ENCODE assay signal across 8 mouse cellular contexts in the genomic region with DNA sequence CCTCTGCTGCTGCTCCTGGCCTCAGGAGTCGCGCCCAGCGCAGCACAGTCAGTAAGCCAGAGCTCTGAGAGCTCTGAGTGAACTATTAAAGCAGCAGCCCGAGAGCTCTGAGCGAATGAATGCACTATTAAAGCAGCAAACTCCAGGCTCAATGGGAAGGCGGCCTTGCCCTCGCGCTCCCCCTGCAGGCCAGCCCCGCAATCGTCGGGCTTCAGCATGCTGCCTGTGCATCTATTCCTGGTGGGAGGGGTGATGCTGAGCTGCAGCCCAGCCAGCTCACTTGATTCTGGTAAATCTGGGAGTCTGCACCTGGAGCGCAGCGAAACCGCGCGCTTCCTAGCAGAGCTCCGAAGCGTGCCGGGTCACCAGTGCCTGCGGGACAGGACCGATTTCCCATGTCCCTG. TPM values are rescaled to one million over a fixed set of nuclear protein-coding genes. Genes with fewer than 3 reads are reported as not detected.
DNase-seq lines count a peak whose midpoint lies in the region; ATAC-seq and TF ChIP-seq lines count a peak whose summit lies in the region.
"Not testable (repeated sequence)": the region's sequence is repeated elsewhere in the genome, so short reads cannot be mapped to it uniquely, and the experiment has no call there.

No protein-coding gene starts in this region.

- not testable (repeated sequence) for H3K4me1 ChIP-seq in forebrain, embryonic 13.5 days; heart, embryonic 15.5 days (replicated peaks); kidney, postnatal 0 days (replicated peaks; ENCODE audit: insufficient read depth, low read length); limb, embryonic 14.5 days (ENCODE audit: control insufficient read depth, insufficient read depth, low read length); midbrain, embryonic 16.5 days (ENCODE audit: control insufficient read depth, insufficient read depth, low read length); spleen, adult 2 months (ENCODE audit: control insufficient read depth, insufficient read depth, insufficient read length)

- H3K36me3 ChIP-seq in forebrain, embryonic 13.5 days (ENCODE audit: poor library complexity, severe bottlenecking); heart, embryonic 15.5 days; kidney, postnatal 0 days (ENCODE audit: insufficient read depth, low read length); limb, embryonic 14.5 days (ENCODE audit: control insufficient read depth, insufficient read depth, low read length); midbrain, embryonic 16.5 days (ENCODE audit: control insufficient read depth, insufficient read depth, low read length); spleen, adult 2 months (ENCODE audit: control insufficient read depth, insufficient read depth, low read length): not testable (repeated sequence)

- H3K4me2 ChIP-seq in forebrain, embryonic 13.5 days, result peak overlapping the region; percentile 74
- peak overlapping the region; percentile 83 for H3K4me2 ChIP-seq in heart, embryonic 15.5 days
- H3K4me2 ChIP-seq in kidney, postnatal 0 days (ENCODE audit: low read length), result peak overlapping the region; percentile 75
- H3K4me2 ChIP-seq in limb, embryonic 14.5 days (replicated peaks; ENCODE audit: low read depth, low read length, severe bottlenecking), result peak overlapping the region; percentile 63
- H3K4me2 ChIP-seq in midbrain, embryonic 16.5 days (ENCODE audit: low read length), result peak overlapping the region; percentile 74

- 0 out of 2 replicates have a peak, but pooled peaks have one; percentile 16 for TF ChIP-seq POLR2A in limb, embryonic 14.5 days (IDR thresholded peaks at IDR 0.05; ENCODE audit: borderline replicate concordance, extremely low read depth, insufficient read depth, insufficient read length)
- TF ChIP-seq POLR2A in spleen, adult 2 months (IDR thresholded peaks at IDR 0.05; ENCODE audit: low read depth, low read length), result not testable (repeated sequence)

- H3K27ac ChIP-seq in forebrain, embryonic 13.5 days, result peak overlapping the region; percentile 61
- peak overlapping the region; percentile 98 for H3K27ac ChIP-seq in heart, embryonic 15.5 days
- H3K27ac ChIP-seq in kidney, postnatal 0 days, result peak overlapping the region; percentile 98
- peak overlapping the region; percentile 91 for H3K27ac ChIP-seq in limb, embryonic 14.5 days (replicated peaks; ENCODE audit: low read depth, low read length)
- H3K27ac ChIP-seq in midbrain, embryonic 16.5 days (ENCODE audit: low read length), result peak overlapping the region; percentile 55; the same call in 1 of the 2 replicates
- peak overlapping the region; percentile 97 for H3K27ac ChIP-seq in spleen, adult 2 months (ENCODE audit: insufficient read depth, low read length)

- H3K27me3 ChIP-seq in forebrain, embryonic 13.5 days; heart, embryonic 15.5 days; kidney, postnatal 0 days (ENCODE audit: insufficient read depth, low read length); limb, embryonic 14.5 days (ENCODE audit: control insufficient read depth, insufficient read depth, low read length); midbrain, embryonic 16.5 days (ENCODE audit: control insufficient read depth, insufficient read depth, low read depth, low read length); spleen, adult 2 months (ENCODE audit: control insufficient read depth, insufficient read depth, low read length): not testable (repeated sequence)

- TF ChIP-seq CTCF in kidney, postnatal 0 days (IDR thresholded peaks at IDR 0.05; ENCODE audit: low read depth), result peak; percentile 71
- TF ChIP-seq CTCF in spleen, adult 2 months (IDR thresholded peaks at IDR 0.05; ENCODE audit: extremely low read depth, insufficient read depth, insufficient read length, insufficient replicate concordance), result peak; percentile 60; the same call in 1 of the 2 replicates

- ATAC-seq in forebrain, embryonic 13.5 days, result peak; percentile 100
- peak; percentile 100 for ATAC-seq in heart, embryonic 15.5 days (replicated peaks; ENCODE audit: insufficient number of reproducible peaks, insufficient read depth, low FRiP score, low read depth)
- ATAC-seq in kidney, postnatal 0 days (replicated peaks; ENCODE audit: low FRiP score, low read depth), result peak; percentile 100
- ATAC-seq in limb, embryonic 14.5 days (ENCODE audit: low FRiP score, low read depth), result peak; percentile 100
- ATAC-seq in midbrain, embryonic 16.5 days, result peak; percentile 100

- H3K9ac ChIP-seq in forebrain, embryonic 13.5 days, result peak overlapping the region; percentile 59
- peak overlapping the region; percentile 76 for H3K9ac ChIP-seq in heart, embryonic 15.5 days
- H3K9ac ChIP-seq in kidney, postnatal 0 days (ENCODE audit: low read depth, low read length), result peak overlapping the region; percentile 65
- H3K9ac ChIP-seq in limb, embryonic 14.5 days (ENCODE audit: low read depth, low read length, severe bottlenecking), result peak overlapping the region; percentile 68
- peak overlapping the region; percentile 45; the same call in 1 of the 2 replicates for H3K9ac ChIP-seq in midbrain, embryonic 16.5 days (ENCODE audit: low read depth, low read length)

- DNase-seq in 416B (ENCODE audit: low read depth), result peak; percentile 89
- peak; percentile 93 for DNase-seq in cerebellum, adult 11 months
- DNase-seq in kidney, postnatal 0 days (ENCODE audit: low spot score), result peak; percentile 96
- DNase-seq in limb, embryonic 14.5 days (ENCODE audit: low spot score), result peak; percentile 94
- DNase-seq in spleen, adult 2 months (ENCODE audit: low read depth in 1 of 2, low spot score in 2 of 2), result peak; percentile 80 to 81

- not testable (repeated sequence) for H3K9me3 ChIP-seq in forebrain, embryonic 13.5 days (replicated peaks); heart, embryonic 15.5 days (replicated peaks); kidney, postnatal 0 days (replicated peaks; ENCODE audit: low read length); limb, embryonic 14.5 days (ENCODE audit: control insufficient read depth, low read length); midbrain, embryonic 16.5 days (replicated peaks; ENCODE audit: control insufficient read depth, low read length, poor library complexity, severe bottlenecking)

- 0% methylated on average over 21 of the region's 21 CpGs for WGBS in forebrain, embryonic 13.5 days
- WGBS in heart, embryonic 15.5 days, result under 1% methylated on average over 21 of the region's 21 CpGs
- WGBS in kidney, postnatal 0 days, result under 1% methylated on average over 11 of the region's 21 CpGs
- 0% methylated on average over 16 of the region's 21 CpGs for whole genome bisulfite sequencing in limb, embryonic 14.5 days
- WGBS in midbrain, embryonic 16.5 days, result 0% methylated on average over 21 of the region's 21 CpGs
- WGBS in spleen, adult 2 months, result 1% methylated on average over 21 of the region's 21 CpGs

- H3K4me3 ChIP-seq in forebrain, embryonic 13.5 days, result peak overlapping the region; percentile 49
- peak overlapping the region; percentile 70 for H3K4me3 ChIP-seq in heart, embryonic 15.5 days
- peak overlapping the region; percentile 46 for H3K4me3 ChIP-seq in kidney, postnatal 0 days (replicated peaks; ENCODE audit: low read depth, low read length)
- peak overlapping the region; percentile 47 for H3K4me3 ChIP-seq in limb, embryonic 14.5 days (replicated peaks; ENCODE audit: low read length)
- peak overlapping the region; percentile 41 for H3K4me3 ChIP-seq in midbrain, embryonic 16.5 days (ENCODE audit: low read depth, low read length)
- H3K4me3 ChIP-seq in spleen, adult 2 months (ENCODE audit: extremely low read depth, insufficient read depth, insufficient read length), result peak overlapping the region; percentile 83; the same call in 1 of the 2 replicates

RNA-seq across cellular contexts. Expression of gene Gm13283, which starts 2.3 kb away (rescaled TPM):
- polyA plus RNA-seq in forebrain, embryonic 13.5 days (2015; fragmentation: Nextera tagmentation; extraction: Ambion mirVana), result 0.17 TPM in 1 of 2 replicates, not detected in the other
- 0.11 and 0.23 TPM in 2 replicates for polyA plus RNA-seq in heart, embryonic 15.5 days (2015; fragmentation: Nextera tagmentation; extraction: Ambion mirVana)
- 0.49 and 0.71 TPM in 2 replicates for polyA plus RNA-seq in kidney, postnatal 0 days (2015; fragmentation: Nextera tagmentation; extraction: Ambion mirVana)
- polyA plus RNA-seq in limb, embryonic 14.5 days (2012; rRNA removed), result 0.13 and 0.24 TPM in 2 replicates
- 0.21 TPM in 1 of 2 replicates, not detected in the other for polyA plus RNA-seq in limb, embryonic 14.5 days (2014; fragmentation: Nextera tagmentation; extraction: Ambion mirVana)
- polyA plus RNA-seq in midbrain, embryonic 16.5 days (2015; fragmentation: Nextera tagmentation; extraction: Ambion mirVana), result not detected in 2 replicates
- polyA plus RNA-seq in spleen, adult 2 months (2012; rRNA removed), result 0.07 TPM in 1 of 2 replicates, not detected in the other

RNA-seq across cellular contexts. Expression of gene Gm13271, which starts 3.0 kb away (rescaled TPM):
- not detected in 2 replicates for polyA plus RNA-seq in forebrain, embryonic 13.5 days (2015; fragmentation: Nextera tagmentation; extraction: Ambion mirVana)
- polyA plus RNA-seq in heart, embryonic 15.5 days (2015; fragmentation: Nextera tagmentation; extraction: Ambion mirVana), result not detected in 2 replicates
- 0.29 TPM in 1 of 2 replicates, not detected in the other for polyA plus RNA-seq in kidney, postnatal 0 days (2015; fragmentation: Nextera tagmentation; extraction: Ambion mirVana)
- not detected in 2 replicates for polyA plus RNA-seq in limb, embryonic 14.5 days (2012; rRNA removed)
- not detected in 2 replicates for polyA plus RNA-seq in limb, embryonic 14.5 days (2014; fragmentation: Nextera tagmentation; extraction: Ambion mirVana)
- polyA plus RNA-seq in midbrain, embryonic 16.5 days (2015; fragmentation: Nextera tagmentation; extraction: Ambion mirVana), result not detected in 2 replicates
- polyA plus RNA-seq in spleen, adult 2 months (2012; rRNA removed), result not detected in 2 replicates

RNA-seq across cellular contexts. Expression of gene Gm13290, which starts 16.0 kb away (rescaled TPM):
- polyA plus RNA-seq in forebrain, embryonic 13.5 days (2015; fragmentation: Nextera tagmentation; extraction: Ambion mirVana), result not detected in 2 replicates
- polyA plus RNA-seq in heart, embryonic 15.5 days (2015; fragmentation: Nextera tagmentation; extraction: Ambion mirVana), result 0.48 TPM in 1 of 2 replicates, not detected in the other
- polyA plus RNA-seq in kidney, postnatal 0 days (2015; fragmentation: Nextera tagmentation; extraction: Ambion mirVana), result 0.49 TPM in 1 of 2 replicates, not detected in the other
- not detected in 2 replicates for polyA plus RNA-seq in limb, embryonic 14.5 days (2012; rRNA removed)
- polyA plus RNA-seq in limb, embryonic 14.5 days (2014; fragmentation: Nextera tagmentation; extraction: Ambion mirVana), result 0.33 and 0.48 TPM in 2 replicates
- polyA plus RNA-seq in midbrain, embryonic 16.5 days (2015; fragmentation: Nextera tagmentation; extraction: Ambion mirVana), result not detected in 2 replicates
- polyA plus RNA-seq in spleen, adult 2 months (2012; rRNA removed), result not detected in 2 replicates

RNA-seq across cellular contexts. Expression of gene Gm13289, which starts 19.1 kb away (rescaled TPM):
- polyA plus RNA-seq in forebrain, embryonic 13.5 days (2015; fragmentation: Nextera tagmentation; extraction: Ambion mirVana), result not detected in 2 replicates
- polyA plus RNA-seq in heart, embryonic 15.5 days (2015; fragmentation: Nextera tagmentation; extraction: Ambion mirVana), result not detected in 2 replicates
- not detected in 2 replicates for polyA plus RNA-seq in kidney, postnatal 0 days (2015; fragmentation: Nextera tagmentation; extraction: Ambion mirVana)
- not detected in 2 replicates for polyA plus RNA-seq in limb, embryonic 14.5 days (2012; rRNA removed)
- not detected in 2 replicates for polyA plus RNA-seq in limb, embryonic 14.5 days (2014; fragmentation: Nextera tagmentation; extraction: Ambion mirVana)
- not detected in 2 replicates for polyA plus RNA-seq in midbrain, embryonic 16.5 days (2015; fragmentation: Nextera tagmentation; extraction: Ambion mirVana)
- polyA plus RNA-seq in spleen, adult 2 months (2012; rRNA removed), result not detected in 2 replicates

RNA-seq across cellular contexts. Expression of gene Gm13272, which starts 22.0 kb away (rescaled TPM):
- polyA plus RNA-seq in forebrain, embryonic 13.5 days (2015; fragmentation: Nextera tagmentation; extraction: Ambion mirVana), result not detected in 2 replicates
- polyA plus RNA-seq in heart, embryonic 15.5 days (2015; fragmentation: Nextera tagmentation; extraction: Ambion mirVana), result 0.28 TPM in 1 of 2 replicates, not detected in the other
- polyA plus RNA-seq in kidney, postnatal 0 days (2015; fragmentation: Nextera tagmentation; extraction: Ambion mirVana), result not detected in 2 replicates
- polyA plus RNA-seq in limb, embryonic 14.5 days (2012; rRNA removed), result 0.16 TPM in 1 of 2 replicates, not detected in the other
- polyA plus RNA-seq in limb, embryonic 14.5 days (2014; fragmentation: Nextera tagmentation; extraction: Ambion mirVana), result not detected in 2 replicates
- polyA plus RNA-seq in midbrain, embryonic 16.5 days (2015; fragmentation: Nextera tagmentation; extraction: Ambion mirVana), result not detected in 2 replicates
- not detected in 2 replicates for polyA plus RNA-seq in spleen, adult 2 months (2012; rRNA removed)

Comparison
In these comparisons a context has a peak if more than half of its experiments do, and no peak if none do; other contexts are left out.
1. Peak in every context shown above with its lines: DNase-seq, ATAC-seq, H3K4me3 ChIP-seq and H3K27ac ChIP-seq.